Mouse (Mus musculus) liver, embryonic 14.5 days (tissue): ENCODE results near the gene Olfr390. TPM values are rescaled to one million over a fixed set of nuclear protein-coding genes. Genes with fewer than 3 reads are reported as not detected.

ENCODE experiments used
- ATAC-seq: fragments of 200-750 bp; cut with Nextera tagmentation; 2 replicates; pipeline ENCODE4 v1.8.0; 2017; ENCODE audit warnings: moderate number of reproducible peaks, mild to moderate bottlenecking, moderate library complexity; ENCODE audit not compliant: insufficient read depth
- DNase-seq, 3 experiments: peaks; one replicate each; pipeline ENCODE4 v3.0.0-alpha.2; 2012 to 2013; ENCODE audit warnings: low read depth in 3 of 3, low spot score in 3 of 3
- H3K27ac ChIP-seq: fragments of 300-500 bp; sonication (generic); 2 replicates; pipeline ENCODE4 v1.5.1; 2014; ENCODE audit warnings: moderate library complexity, mild to moderate bottlenecking, control low read depth, inconsistent platforms
- H3K27me3 ChIP-seq: fragments of 300-500 bp; sonication (generic); 2 replicates; pipeline ENCODE4 v1.6.1; 2014; ENCODE audit warnings: mild to moderate bottlenecking, low read length, moderate library complexity; ENCODE audit not compliant: control insufficient read depth, insufficient read depth
- H3K36me3 ChIP-seq: fragments of 300-500 bp; sonication (generic); replicated peaks from 2 replicates; pipeline ENCODE4 v1.6.1; 2014; ENCODE audit warnings: low read depth; ENCODE audit not compliant: control insufficient read depth, insufficient read depth
- H3K4me1 ChIP-seq, 2 experiments: fragments of 200-500 bp in 1 of 2; fragments of 300-500 bp in 1 of 2; sonication (generic) in 1 of 2; replicated peaks; 2 replicates each; pipeline ENCODE4 v1.6.1; 2012 to 2014; ENCODE audit warnings: antibody characterized with exemption in 1 of 2, inconsistent platforms in 1 of 2, low read length in 1 of 2; ENCODE audit not compliant: control insufficient read depth in 2 of 2, insufficient read depth in 2 of 2
- H3K4me2 ChIP-seq: fragments of 300-500 bp; sonication (generic); 2 replicates; pipeline ENCODE4 v1.6.1; 2014; ENCODE audit warnings: low read depth, mild to moderate bottlenecking, control low read depth, moderate library complexity
- H3K4me3 ChIP-seq, 2 experiments: fragments of 200-500 bp in 1 of 2; fragments of 300-500 bp in 1 of 2; sonication (generic) in 1 of 2; 2 replicates each; pipeline ENCODE4 v1.5.1; 2012 to 2014; ENCODE audit warnings: low read depth in 2 of 2, low read length in 2 of 2, mild to moderate bottlenecking in 2 of 2, control low read depth in 1 of 2, inconsistent platforms in 1 of 2, moderate library complexity in 1 of 2; ENCODE audit not compliant: insufficient read depth in 1 of 2
- H3K9ac ChIP-seq: fragments of 300-500 bp; sonication (generic); replicated peaks from 2 replicates; pipeline ENCODE4 v1.6.1; 2014; ENCODE audit warnings: mild to moderate bottlenecking, control low read depth, moderate library complexity
- H3K9me3 ChIP-seq: fragments of 300-500 bp; sonication (generic); 2 replicates; pipeline ENCODE4 v1.6.1; 2016; ENCODE audit warnings: low read length, mixed read lengths; ENCODE audit not compliant: control insufficient read depth
- CTCF ChIP-seq: IDR thresholded peaks from 2 replicates; pipeline ENCODE4 v1.5.1; 2016; ENCODE audit warnings: antibody characterized with exemption, low read depth, control low read depth
- EP300 ChIP-seq: IDR thresholded peaks from 2 replicates; pipeline ENCODE4 v1.6.1; 2016; ENCODE audit warnings: antibody characterized with exemption, low read depth
- WGBS: fragments of 180-500 bp; shearing (Covaris S2); extraction: QIAGEN DNeasy Blood & Tissue Kit; methylation state at CpG from one replicate; pipeline ENCODE4 v1.1.7; 2014; ENCODE audit not compliant: insufficient replicate concordance; 5-methylcytosine and 5-hydroxymethylcytosine counted together
- polyA plus RNA-seq, 2 experiments: library from polyadenylated mRNA; depleted of rRNA in 1 of 2; stranded (reverse) in 1 of 2; unstranded in 1 of 2; fragments of >200 nt; fragmentation: Nextera tagmentation in 1 of 2; extraction: Ambion mirVana in 1 of 2; gene quantifications; 2 replicates each; pipeline versions ENCODE4 v1.2.1 to v1.2.3; 2012 to 2014

The Olfr390 gene
- polyA plus RNA-seq (2012; rRNA removed) (not detected in 2 replicates), polyA plus RNA-seq (2014; fragmentation: Nextera tagmentation; extraction: Ambion mirVana) (not detected in 2 replicates)

DNA sequence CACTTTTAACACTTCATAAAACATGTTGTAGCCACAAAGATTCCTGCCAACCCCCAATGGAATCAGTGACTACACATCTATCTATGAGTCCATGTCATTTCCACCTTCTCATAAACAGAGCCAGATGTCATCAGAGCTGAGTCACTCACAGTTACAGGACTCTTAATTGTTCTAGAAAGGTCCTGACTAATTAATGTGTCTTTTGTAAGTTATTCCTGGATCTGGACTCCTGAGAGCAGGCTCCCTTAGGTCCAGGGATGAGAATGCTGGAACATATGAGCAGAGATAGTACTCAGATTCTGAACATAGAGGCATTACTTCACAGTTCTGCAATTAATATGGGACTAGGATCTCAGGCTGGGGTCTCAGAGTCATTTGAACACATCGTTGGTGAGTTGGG, at the start of gene Olfr390:
TSS of gene Olfr390 (plus strand) at position 301 of the 400 bp plus-strand sequence.
- Histone ChIP-seq H3K27me3 (no peaks in the 10 kb centered on the region), H3K27ac (no peak within 1 kb of the TSS), H3K4me1 (no peaks in the 10 kb centered on the region), H3K9ac (no peak within 1 kb of the TSS), H3K4me2 (no peak within 1 kb of the TSS), H3K36me3 (no peaks in the 10 kb centered on the region), H3K9me3 (no peaks in the 10 kb centered on the region), H3K4me3 (no peak within 1 kb of the TSS)
- no peak for ATAC-seq
- no peak for DNase-seq
- WGBS = 48% methylated on average over 1 of the region's 1 CpGs
- no peak for TF ChIP-seq CTCF
- no peak for TF ChIP-seq EP300

DNA sequence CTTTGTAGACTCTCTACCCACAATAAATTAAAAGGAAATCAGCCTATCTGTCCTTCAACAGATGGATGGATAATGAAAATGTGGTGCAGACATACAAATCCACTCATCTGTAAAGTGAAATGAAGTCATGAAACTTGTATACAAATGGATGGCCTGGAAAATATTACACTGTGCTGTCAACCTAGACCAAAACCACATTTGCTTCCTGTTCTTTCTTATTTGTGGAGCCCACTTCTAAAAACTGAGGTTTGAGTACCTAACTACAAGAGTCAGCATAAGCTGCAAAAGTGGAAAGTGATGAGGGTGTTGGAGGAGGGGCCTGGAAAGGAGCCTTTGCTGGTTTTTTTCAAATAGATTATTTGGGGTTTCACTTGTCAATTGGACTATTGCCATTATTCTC, 23.6 kb upstream of the Olfr390 start:
- no peak overlapping the region for H3K4me3 ChIP-seq
- no peak for TF ChIP-seq EP300
- TF ChIP-seq CTCF = no peak
- H3K9ac ChIP-seq = no peak overlapping the region
- no peaks in the 10 kb centered on the region for H3K36me3 ChIP-seq
- no peak for ATAC-seq
- H3K4me2 ChIP-seq = no peak overlapping the region
- DNase-seq = no peak
- no peaks in the 10 kb centered on the region for H3K9me3 ChIP-seq
- H3K27ac ChIP-seq = no peak overlapping the region
- no peaks in the 10 kb centered on the region for H3K4me1 ChIP-seq
- H3K27me3 ChIP-seq = no peaks in the 10 kb centered on the region

DNA sequence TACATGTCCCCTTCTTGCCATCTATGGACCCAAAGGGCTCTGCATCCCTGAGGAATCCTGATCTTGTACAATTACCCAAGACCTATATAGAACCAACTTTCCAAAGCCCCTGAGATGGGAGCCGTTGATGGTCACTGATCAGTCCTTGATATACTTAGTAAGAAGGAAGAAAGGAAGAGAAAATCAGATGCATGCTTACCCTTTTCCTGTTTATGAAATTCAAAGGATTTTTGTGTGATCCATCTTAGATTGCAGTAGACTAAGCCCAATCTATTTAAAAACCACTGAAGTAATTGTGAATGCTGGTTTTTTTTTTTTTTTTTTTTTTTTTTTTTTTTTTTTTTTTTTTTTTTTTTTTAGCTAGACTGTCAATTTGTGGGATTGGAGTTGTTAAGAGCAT, 2.2 kb upstream of the Olfr390 start, which contains the start of gene Olfr389:
TSS of gene Olfr389 (minus strand) at position 101 of the 400 bp plus-strand sequence.
- Histone ChIP-seq H3K27me3 (no peaks in the 10 kb centered on the region), H3K4me2 (no peak within 1 kb of the TSS), H3K36me3 (no peaks in the 10 kb centered on the region), H3K27ac (no peak within 1 kb of the TSS), H3K9ac (no peak within 1 kb of the TSS), H3K4me3 (no peak within 1 kb of the TSS), H3K4me1 (no peaks in the 10 kb centered on the region), H3K9me3 (no peaks in the 10 kb centered on the region)
- no peak for ATAC-seq
- 56% methylated on average over 1 of the region's 1 CpGs for WGBS
- DNase-seq = no peak
- TF ChIP-seq EP300 (no peak), CTCF (no peak)

DNA sequence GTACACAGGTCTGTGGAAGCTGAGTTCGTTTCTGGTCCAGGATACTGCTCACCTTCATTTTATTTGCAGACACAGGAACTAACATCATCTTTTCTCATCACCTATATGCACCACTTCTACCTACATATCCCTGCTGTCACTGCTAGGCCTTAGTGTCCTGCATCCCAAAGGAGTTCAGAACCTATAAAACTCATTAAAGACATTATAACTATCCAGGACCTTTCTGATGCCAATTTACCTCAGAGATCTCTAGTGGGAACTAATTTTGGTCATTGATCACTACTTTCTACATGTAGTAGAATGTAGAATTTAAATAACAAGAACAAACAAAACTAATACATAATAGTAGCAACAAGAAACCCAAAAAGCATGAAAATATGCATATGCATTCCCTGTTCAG, 20.2 kb downstream of the Olfr390 start, which contains the start of gene Olfr391-ps:
TSS of gene Olfr391-ps (minus strand) at position 101 of the 400 bp plus-strand sequence.
- Histone ChIP-seq H3K4me1 (no peaks in the 10 kb centered on the region), H3K4me2 (no peak within 1 kb of the TSS), H3K36me3 (no peaks in the 10 kb centered on the region), H3K9ac (no peak within 1 kb of the TSS), H3K4me3 (no peak within 1 kb of the TSS), H3K27me3 (no peaks in the 10 kb centered on the region), H3K9me3 (no peaks in the 10 kb centered on the region), H3K27ac (no peak within 1 kb of the TSS)
- DNase-seq = no peak
- WGBS = 0% methylated on average over 1 of the region's 1 CpGs
- ATAC-seq = no peak
- no peak for TF ChIP-seq CTCF
- no peak for TF ChIP-seq EP300

DNA sequence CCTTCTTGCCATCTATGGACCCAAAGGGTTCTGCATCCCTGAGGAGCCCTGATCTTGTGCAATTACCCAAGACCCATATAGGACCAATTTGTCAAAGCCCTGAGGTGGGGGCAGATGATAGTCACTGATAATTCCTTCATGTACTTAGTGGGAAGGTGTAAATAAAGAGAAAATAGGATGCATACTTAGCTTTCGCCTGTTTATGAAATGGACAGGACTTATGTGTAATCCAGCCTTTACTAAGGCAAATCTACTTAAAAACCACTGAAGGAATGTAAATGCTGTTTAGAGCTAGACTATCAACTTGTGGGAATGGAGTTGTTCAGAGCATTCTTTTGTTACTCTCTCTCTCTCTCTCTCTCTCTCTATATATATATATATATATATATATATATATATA, 34.2 kb downstream of the Olfr390 start, which contains the start of gene Olfr392:
TSS of gene Olfr392 (minus strand) at position 101 of the 400 bp plus-strand sequence.
- H3K4me1 ChIP-seq = no peaks in the 10 kb centered on the region
- WGBS = 59% methylated on average over 1 of the region's 1 CpGs
- H3K36me3 ChIP-seq = no peaks in the 10 kb centered on the region
- no peak within 1 kb of the TSS for H3K27ac ChIP-seq
- H3K4me3 ChIP-seq = no peak within 1 kb of the TSS
- no peak within 1 kb of the TSS for H3K9ac ChIP-seq
- H3K27me3 ChIP-seq = no peaks in the 10 kb centered on the region
- H3K9me3 ChIP-seq = no peaks in the 10 kb centered on the region
- no peak for TF ChIP-seq EP300
- TF ChIP-seq CTCF = no peak
- DNase-seq = no peak
- H3K4me2 ChIP-seq = no peak within 1 kb of the TSS
- ATAC-seq = no peak

Other genes with a start within 250 kb of the Olfr390 start
- not detected in 2 replicates for gene Olfr385, start 190.0 kb upstream of the Olfr390 start, polyA plus RNA-seq (2012; rRNA removed)
- gene Olfr385, start 190.0 kb upstream of the Olfr390 start, polyA plus RNA-seq (2014; fragmentation: Nextera tagmentation; extraction: Ambion mirVana) = not detected in 2 replicates
- gene Olfr384, start 184.4 kb upstream of the Olfr390 start, polyA plus RNA-seq (2012; rRNA removed) = not detected in 2 replicates
- not detected in 2 replicates for gene Olfr384, start 184.4 kb upstream of the Olfr390 start, polyA plus RNA-seq (2014; fragmentation: Nextera tagmentation; extraction: Ambion mirVana)
- gene Zfp735, start 94.2 kb upstream of the Olfr390 start, polyA plus RNA-seq (2012; rRNA removed) = not detected in 2 replicates
- gene Zfp735, start 94.2 kb upstream of the Olfr390 start, polyA plus RNA-seq (2014; fragmentation: Nextera tagmentation; extraction: Ambion mirVana) = not detected in 2 replicates
- not detected in 2 replicates for gene Olfr389, start 2.3 kb upstream of the Olfr390 start, polyA plus RNA-seq (2012; rRNA removed)
- gene Olfr389, start 2.3 kb upstream of the Olfr390 start, polyA plus RNA-seq (2014; fragmentation: Nextera tagmentation; extraction: Ambion mirVana) = not detected in 2 replicates
- not detected in 2 replicates for gene Olfr391-ps, start 20.1 kb downstream of the Olfr390 start, polyA plus RNA-seq (2012; rRNA removed)
- gene Olfr391-ps, start 20.1 kb downstream of the Olfr390 start, polyA plus RNA-seq (2014; fragmentation: Nextera tagmentation; extraction: Ambion mirVana) = not detected in 2 replicates
- gene Olfr392, start 34.1 kb downstream of the Olfr390 start, polyA plus RNA-seq (2012; rRNA removed) = not detected in 2 replicates
- gene Olfr392, start 34.1 kb downstream of the Olfr390 start, polyA plus RNA-seq (2014; fragmentation: Nextera tagmentation; extraction: Ambion mirVana) = not detected in 2 replicates
- gene Olfr393, start 68.5 kb downstream of the Olfr390 start, polyA plus RNA-seq (2012; rRNA removed) = not detected in 2 replicates
- not detected in 2 replicates for gene Olfr393, start 68.5 kb downstream of the Olfr390 start, polyA plus RNA-seq (2014; fragmentation: Nextera tagmentation; extraction: Ambion mirVana)
- not detected in 2 replicates for gene Olfr394, start 107.8 kb downstream of the Olfr390 start, polyA plus RNA-seq (2012; rRNA removed)
- not detected in 2 replicates for gene Olfr394, start 107.8 kb downstream of the Olfr390 start, polyA plus RNA-seq (2014; fragmentation: Nextera tagmentation; extraction: Ambion mirVana)
- not detected in 2 replicates for gene Olfr395, start 126.3 kb downstream of the Olfr390 start, polyA plus RNA-seq (2012; rRNA removed)
- gene Olfr395, start 126.3 kb downstream of the Olfr390 start, polyA plus RNA-seq (2014; fragmentation: Nextera tagmentation; extraction: Ambion mirVana) = not detected in 2 replicates
- not detected in 2 replicates for gene Olfr23, start 153.7 kb downstream of the Olfr390 start, polyA plus RNA-seq (2012; rRNA removed)
- gene Olfr23, start 153.7 kb downstream of the Olfr390 start, polyA plus RNA-seq (2014; fragmentation: Nextera tagmentation; extraction: Ambion mirVana) = not detected in 2 replicates
- gene Olfr397, start 177.9 kb downstream of the Olfr390 start, polyA plus RNA-seq (2012; rRNA removed) = not detected in 2 replicates
- gene Olfr397, start 177.9 kb downstream of the Olfr390 start, polyA plus RNA-seq (2014; fragmentation: Nextera tagmentation; extraction: Ambion mirVana) = not detected in 2 replicates
- gene Olfr398, start 207.4 kb downstream of the Olfr390 start, polyA plus RNA-seq (2012; rRNA removed) = not detected in 2 replicates
- not detected in 2 replicates for gene Olfr398, start 207.4 kb downstream of the Olfr390 start, polyA plus RNA-seq (2014; fragmentation: Nextera tagmentation; extraction: Ambion mirVana)